Mouse (Mus musculus) left cerebral cortex, adult 11 months (tissue): ENCODE data around the gene Cox6b1.

Source experiments
- DNase-seq: peaks from one replicate; pipeline ENCODE4 v3.0.0; 2022; ENCODE audit warnings: low spot score

The Cox6b1 gene

GRCm38 (mm10) chr7:30585170-30585569, 40.8 kb downstream of the Cox6b1 start:
- DNase-seq, result no peak

GRCm38 (mm10) chr7:30584339-30584738, 41.6 kb downstream of the Cox6b1 start:
- DNase-seq, result no peak

GRCm38 (mm10) chr7:30581547-30581946, 44.4 kb downstream of the Cox6b1 start:
- DNase-seq, result no peak

GRCm38 (mm10) chr7:30579950-30580349, 46.0 kb downstream of the Cox6b1 start:
- DNase-seq, result no peak

- DNase-seq, result no peak
Measured at GRCm38 (mm10) chr7:30572969-30573368, 53.0 kb downstream of the Cox6b1 start.

GRCm38 (mm10) chr7:30572389-30572788, 53.6 kb downstream of the Cox6b1 start:
- DNase-seq, result no peak

GRCm38 (mm10) chr7:30567555-30567954, 58.4 kb downstream of the Cox6b1 start:
- no peak for DNase-seq
